Mouse (Mus musculus) heart, embryonic 14.5 days (tissue): ENCODE data around the gene 2310034G01Rik. TPM values are rescaled to one million over a fixed set of nuclear protein-coding genes. Genes with fewer than 3 reads are reported as not detected.

Experiments
- ATAC-seq: fragments of 200-750 bp; cut with Nextera tagmentation; 2 replicates; pipeline ENCODE4 v1.8.0; 2017; ENCODE audit warnings: low read depth, moderate TSS enrichment; ENCODE audit not compliant: insufficient number of reproducible peaks, insufficient read depth, low FRiP score
- H3K27ac ChIP-seq, 2 experiments: fragments of 200-500 bp in 1 of 2; fragments of 300-500 bp in 1 of 2; sonication (generic) in 1 of 2; replicated peaks in 1 of 2; 2 replicates each; pipeline ENCODE4 v1.5.1; 2012 to 2014; ENCODE audit warnings: low read depth in 2 of 2, low read length in 2 of 2, control low read depth in 1 of 2, mild to moderate bottlenecking in 1 of 2, mixed read lengths in 1 of 2; ENCODE audit not compliant: control insufficient read depth in 1 of 2, insufficient read depth in 1 of 2
- H3K27me3 ChIP-seq: fragments of 300-500 bp; sonication (generic); 2 replicates; pipeline ENCODE4 v1.6.1; 2014; ENCODE audit warnings: mild to moderate bottlenecking, low read length, control low read depth; ENCODE audit not compliant: control insufficient read depth, insufficient read depth
- H3K36me3 ChIP-seq: fragments of 300-500 bp; sonication (generic); 2 replicates; pipeline ENCODE4 v1.6.1; 2014; ENCODE audit warnings: mild to moderate bottlenecking, control low read depth, low read length, mixed read lengths; ENCODE audit not compliant: control insufficient read depth, insufficient read depth
- H3K4me1 ChIP-seq, 2 experiments: fragments of 200-500 bp in 1 of 2; fragments of 300-500 bp in 1 of 2; sonication (generic) in 1 of 2; 2 replicates each; pipeline ENCODE4 v1.6.1; 2012 to 2014; ENCODE audit warnings: low read length in 2 of 2, control low read depth in 1 of 2, mixed read lengths in 1 of 2; ENCODE audit not compliant: control insufficient read depth in 2 of 2, insufficient read depth in 2 of 2
- H3K4me2 ChIP-seq: fragments of 300-500 bp; sonication (generic); 2 replicates; pipeline ENCODE4 v1.6.1; 2014; ENCODE audit warnings: mild to moderate bottlenecking, low read length
- H3K4me3 ChIP-seq, 2 experiments: fragments of 200-500 bp in 1 of 2; fragments of 300-500 bp in 1 of 2; sonication (generic) in 1 of 2; 2 replicates each; pipeline ENCODE4 v1.5.1; 2012 to 2014; ENCODE audit warnings: low read length in 2 of 2, mild to moderate bottlenecking in 2 of 2, control low read depth in 1 of 2, low read depth in 1 of 2, moderate library complexity in 1 of 2; ENCODE audit not compliant: control insufficient read depth in 1 of 2, insufficient read depth in 1 of 2
- H3K9ac ChIP-seq: fragments of 300-500 bp; sonication (generic); 2 replicates; pipeline ENCODE4 v1.6.1; 2014; ENCODE audit warnings: mild to moderate bottlenecking, low read length
- H3K9me3 ChIP-seq: fragments of 300-500 bp; sonication (generic); 2 replicates; pipeline ENCODE4 v1.6.1; 2016; ENCODE audit warnings: low read length, control low read depth; ENCODE audit not compliant: control insufficient read depth
- WGBS: fragments of 180-500 bp; shearing (Covaris S2); extraction: QIAGEN DNeasy Blood & Tissue Kit; methylation state at CpG from one replicate; pipeline ENCODE4 v1.1.7; 2014; 5-methylcytosine and 5-hydroxymethylcytosine counted together
- polyA plus RNA-seq: library from polyadenylated mRNA; unstranded; fragments of >200 nt; fragmentation: Nextera tagmentation; extraction: Ambion mirVana; gene quantifications from 2 replicates; pipeline ENCODE4 v1.2.1, GENCODE M21; 2014

Gene 2310034G01Rik
- polyA plus RNA-seq, 1 experiment from 2014 or later = 1.8 TPM

GRCm38 (mm10) chr19:46344710-46345419, 5.2 kb downstream of the 2310034G01Rik start:
- H3K4me1 ChIP-seq = peaks cover 2 to 3% of the 10 kb centered on the region in 2 experiments; a peak in 2 of 4 replicates
- no peak overlapping the region for H3K27ac ChIP-seq
- no peak for ATAC-seq
- WGBS = 21% methylated on average over 7 of the region's 7 CpGs
- no peak overlapping the region for H3K4me2 ChIP-seq
- no peaks in the 10 kb centered on the region for H3K36me3 ChIP-seq
- no peak overlapping the region for H3K9ac ChIP-seq
- no peaks in the 10 kb centered on the region for H3K9me3 ChIP-seq
- no peak overlapping the region for H3K4me3 ChIP-seq
- peaks cover 12% of the 10 kb centered on the region for H3K27me3 ChIP-seq

- ATAC-seq = no peak
- Histone ChIP-seq H3K36me3 (no peaks in the 10 kb centered on the region), H3K27me3 (peaks cover 4% of the 10 kb centered on the region; the same call in 1 of the 2 replicates), H3K9me3 (no peaks in the 10 kb centered on the region), H3K4me1 (peaks cover 5 to 12% of the 10 kb centered on the region in 2 experiments), H3K4me3 (0 out of 4 replicates have a peak overlapping the region, but pooled peaks of 1 of the 2 experiments have one; percentile 66), H3K9ac (0 out of 2 replicates have a peak overlapping the region, but pooled peaks have one; percentile 41), H3K27ac (peak overlapping the region in 1 of 2 experiments; percentile 31; a peak in 1 of 4 replicates), H3K4me2 (peak overlapping the region; percentile 61)
- 66% methylated on average over 7 of the region's 7 CpGs for WGBS
Measured at GRCm38 (mm10) chr19:46339287-46339971, 10.7 kb downstream of the 2310034G01Rik start.

- H3K36me3 ChIP-seq = no peaks in the 10 kb centered on the region
- no peak for ATAC-seq
- H3K27ac ChIP-seq = peak overlapping the region in 1 of 2 experiments; percentile 31; a peak in 1 of 4 replicates
- peak overlapping the region; percentile 41 for H3K9ac ChIP-seq
- H3K27me3 ChIP-seq = no peaks in the 10 kb centered on the region
- H3K4me1 ChIP-seq = peaks cover 5 to 12% of the 10 kb centered on the region in 2 experiments
- peak overlapping the region; percentile 18 to 66; a peak in 3 of 4 replicates for H3K4me3 ChIP-seq
- WGBS = 51% methylated on average over 6 of the region's 6 CpGs
- peak overlapping the region; percentile 61 for H3K4me2 ChIP-seq
- H3K9me3 ChIP-seq = no peaks in the 10 kb centered on the region
Measured at GRCm38 (mm10) chr19:46338942-46339286, 11.2 kb downstream of the 2310034G01Rik start.

- 1% methylated on average over 31 of the region's 31 CpGs for WGBS
- Histone ChIP-seq H3K27ac (peak within 1 kb of the TSS in 1 of 2 experiments; percentile 35; a peak in 1 of 4 replicates), H3K9me3 (no peaks in the 10 kb centered on the region), H3K4me2 (peak within 1 kb of the TSS; percentile 77), H3K27me3 (no peaks in the 10 kb centered on the region), H3K4me3 (peak within 1 kb of the TSS; percentile 58 to 66), H3K9ac (peak within 1 kb of the TSS; percentile 81), H3K4me1 (peaks cover 5 to 12% of the 10 kb centered on the region in 2 experiments), H3K36me3 (no peaks in the 10 kb centered on the region)
- ATAC-seq = peak; percentile 87
Measured at GRCm38 (mm10) chr19:46338331-46338936, 11.7 kb downstream of the 2310034G01Rik start, which contains the start of gene Cuedc2. Gene Cuedc2, minus strand, starts transcription at chr19:46338702.

DNA sequence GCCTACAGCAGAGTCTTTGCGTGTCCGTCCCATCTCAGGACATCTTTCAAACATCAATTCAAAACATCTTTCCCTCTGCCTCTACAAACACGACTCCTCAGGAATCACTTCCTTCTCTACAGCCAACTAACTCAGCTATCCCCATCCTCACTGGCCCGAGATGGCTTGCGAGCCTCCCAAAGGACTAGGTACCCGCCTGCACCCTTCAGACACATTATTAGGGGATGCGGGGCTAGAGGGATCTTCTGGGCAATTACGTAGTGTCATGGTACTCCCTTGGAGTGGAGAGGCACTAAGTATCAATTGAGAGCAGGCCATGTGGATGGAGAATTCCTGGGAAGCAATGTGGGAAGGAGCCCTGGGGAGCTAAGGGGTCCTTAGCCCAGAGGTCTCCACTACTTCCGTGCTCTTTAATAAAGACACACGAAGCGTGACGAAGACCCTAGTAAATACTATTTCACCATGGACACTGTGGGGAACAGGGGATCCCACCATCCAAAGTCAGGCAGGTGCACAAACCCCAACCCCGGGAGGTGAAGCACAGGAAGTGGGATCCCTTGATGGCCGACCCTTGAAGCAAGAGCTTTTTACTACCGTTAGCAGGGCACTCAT, 12.3 kb downstream of the 2310034G01Rik start:
- Histone ChIP-seq H3K4me2 (peak overlapping the region; percentile 77), H3K27me3 (no peaks in the 10 kb centered on the region), H3K36me3 (no peaks in the 10 kb centered on the region), H3K9me3 (no peaks in the 10 kb centered on the region), H3K4me3 (peak overlapping the region; percentile 58 to 66), H3K27ac (peak overlapping the region in 1 of 2 experiments; percentile 35; a peak in 1 of 4 replicates), H3K9ac (peak overlapping the region; percentile 81), H3K4me1 (peaks cover 5 to 12% of the 10 kb centered on the region in 2 experiments)
- whole genome bisulfite sequencing = 38% methylated on average over 15 of the region's 15 CpGs
- no peak for ATAC-seq

- 78% methylated on average over 3 of the region's 3 CpGs for WGBS
Measured at GRCm38 (mm10) chr19:46333906-46334305, 16.2 kb downstream of the 2310034G01Rik start.

DNA sequence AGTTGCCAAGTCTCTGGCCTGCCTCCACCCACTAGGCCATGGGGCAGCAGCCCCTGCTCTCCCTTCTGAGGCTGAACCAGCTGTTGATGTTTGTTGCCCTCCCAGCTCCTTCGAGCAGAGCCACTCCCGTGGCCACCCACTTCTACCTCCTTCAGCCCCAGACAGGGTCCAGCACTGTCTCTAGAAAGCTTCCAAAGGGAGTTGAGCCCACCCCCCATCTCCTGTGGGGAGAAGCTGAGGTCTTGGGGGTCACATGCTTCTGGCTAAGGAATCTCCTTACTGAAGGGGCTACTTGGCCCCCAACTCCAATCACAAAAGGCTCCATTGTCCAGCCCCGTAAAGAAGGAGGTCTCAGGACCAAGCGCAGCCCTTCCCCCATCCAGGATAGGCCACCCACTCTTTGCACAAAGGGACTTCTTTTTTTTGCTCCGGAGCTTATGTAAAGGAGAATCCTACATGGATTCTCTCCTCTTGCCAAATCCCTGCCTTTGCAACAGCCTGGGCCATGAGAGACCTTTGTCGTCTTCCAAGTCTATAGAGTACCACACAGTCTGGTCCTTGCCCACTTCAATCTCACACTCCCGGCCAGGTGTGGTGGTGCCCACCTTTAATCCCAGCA, 17.3 kb downstream of the 2310034G01Rik start:
- WGBS = 72% methylated on average over 7 of the region's 7 CpGs
- no peaks in the 10 kb centered on the region for H3K9me3 ChIP-seq
- no peak overlapping the region for H3K4me2 ChIP-seq
- H3K27ac ChIP-seq = no peak overlapping the region
- H3K36me3 ChIP-seq = peaks cover 25% of the 10 kb centered on the region
- H3K4me1 ChIP-seq = peaks cover 7 to 17% of the 10 kb centered on the region in 2 experiments
- no peak overlapping the region for H3K4me3 ChIP-seq
- H3K9ac ChIP-seq = no peak overlapping the region
- no peak for ATAC-seq
- H3K27me3 ChIP-seq = no peaks in the 10 kb centered on the region

More at GRCm38 (mm10) chr19:46333906-46334305, 16.2 kb downstream of the 2310034G01Rik start:
- peaks cover 25% of the 10 kb centered on the region for H3K36me3 ChIP-seq
- H3K27ac ChIP-seq = no peak overlapping the region
- ATAC-seq = no peak
- peaks cover 8 to 19% of the 10 kb centered on the region in 2 experiments for H3K4me1 ChIP-seq
- no peaks in the 10 kb centered on the region for H3K27me3 ChIP-seq
- H3K9ac ChIP-seq = no peak overlapping the region
- H3K9me3 ChIP-seq = no peaks in the 10 kb centered on the region
- no peak overlapping the region for H3K4me2 ChIP-seq
- H3K4me3 ChIP-seq = no peak overlapping the region
